Mouse (Mus musculus) ES-Bruce4 (cell line): Measurements from ENCODE around the gene Stk38l. TPM values are rescaled to one million over a fixed set of nuclear protein-coding genes. Genes with fewer than 3 reads are reported as not detected.

Experiments
- H3K27ac ChIP-seq: 2 replicates; pipeline ENCODE4 v1.5.1; 2012; ENCODE audit warnings: low read length, inconsistent platforms; ENCODE audit not compliant: insufficient read depth
- H3K27me3 ChIP-seq: 2 replicates; pipeline ENCODE4 v1.6.1; 2012; ENCODE audit warnings: mild to moderate bottlenecking, low read length, inconsistent platforms; ENCODE audit not compliant: control insufficient read depth, poor library complexity, insufficient read depth, severe bottlenecking
- H3K36me3 ChIP-seq: 2 replicates; pipeline ENCODE4 v1.6.1; 2012; ENCODE audit warnings: inconsistent platforms, mild to moderate bottlenecking, low read length, moderate library complexity; ENCODE audit not compliant: control insufficient read depth, poor library complexity, insufficient read depth, severe bottlenecking
- H3K4me1 ChIP-seq: one replicate; pipeline ENCODE4 v1.8.1; 2011; ENCODE audit warnings: low read length; ENCODE audit not compliant: control insufficient read depth, insufficient read depth
- H3K4me3 ChIP-seq: 2 replicates; pipeline ENCODE4 v1.5.1; 2011; ENCODE audit warnings: low read depth, mild to moderate bottlenecking, low read length
- H3K9ac ChIP-seq: 2 replicates; pipeline ENCODE4 v1.6.1; 2012; ENCODE audit warnings: low read depth, mild to moderate bottlenecking, inconsistent platforms; ENCODE audit not compliant: poor library complexity, severe bottlenecking
- H3K9me3 ChIP-seq: replicated peaks from 2 replicates; pipeline ENCODE4 v1.6.1; 2012; ENCODE audit warnings: mild to moderate bottlenecking, low read length, inconsistent platforms; ENCODE audit not compliant: control insufficient read depth, poor library complexity, insufficient read depth, severe bottlenecking
- CTCF ChIP-seq: IDR thresholded peaks from one replicate; pipeline ENCODE4 v1.8.1; 2011; ENCODE audit warnings: low read depth, low read length
- EP300 ChIP-seq: IDR thresholded peaks from 2 replicates; pipeline ENCODE4 v1.6.1; 2011; ENCODE audit warnings: low read depth, low read length; ENCODE audit not compliant: insufficient read depth
- POLR2A ChIP-seq: IDR thresholded peaks from one replicate; pipeline ENCODE4 v1.8.1; 2011; ENCODE audit warnings: low read length; ENCODE audit not compliant: insufficient read depth
- polyA plus RNA-seq: library from polyadenylated mRNA; stranded (reverse); fragments of >200 nt; gene quantifications from 2 replicates; pipeline ENCODE4 v1.2.4, GENCODE M21; 2011; ENCODE audit warnings: low read depth; ENCODE audit not compliant: missing spikeins, insufficient read depth, insufficient read length

Gene Stk38l
- polyA plus RNA-seq, 1 experiment: 20.3 TPM

GRCm38 (mm10) chr6:146809991-146810390, 85.2 kb downstream of the Stk38l start:
- Histone ChIP-seq H3K4me3 (no peak overlapping the region), H3K36me3 (no peaks in the 10 kb centered on the region; the same call in none of the 2 replicates), H3K9me3 (no peaks in the 10 kb centered on the region), H3K9ac (no peak overlapping the region), H3K27ac (no peak overlapping the region), H3K27me3 (no peaks in the 10 kb centered on the region), H3K4me1 (no peaks in the 10 kb centered on the region)
- TF ChIP-seq POLR2A (no peak), CTCF (no peak), EP300 (no peak)

GRCm38 (mm10) chr6:146813007-146813406, 88.2 kb downstream of the Stk38l start:
- no peak for TF ChIP-seq EP300
- TF ChIP-seq POLR2A: no peak
- TF ChIP-seq CTCF: no peak
- Histone ChIP-seq H3K9ac (no peak overlapping the region), H3K36me3 (no peaks in the 10 kb centered on the region; the same call in none of the 2 replicates), H3K27ac (no peak overlapping the region), H3K4me1 (no peaks in the 10 kb centered on the region), H3K9me3 (peaks cover 4% of the 10 kb centered on the region), H3K4me3 (no peak overlapping the region), H3K27me3 (no peaks in the 10 kb centered on the region)

DNA sequence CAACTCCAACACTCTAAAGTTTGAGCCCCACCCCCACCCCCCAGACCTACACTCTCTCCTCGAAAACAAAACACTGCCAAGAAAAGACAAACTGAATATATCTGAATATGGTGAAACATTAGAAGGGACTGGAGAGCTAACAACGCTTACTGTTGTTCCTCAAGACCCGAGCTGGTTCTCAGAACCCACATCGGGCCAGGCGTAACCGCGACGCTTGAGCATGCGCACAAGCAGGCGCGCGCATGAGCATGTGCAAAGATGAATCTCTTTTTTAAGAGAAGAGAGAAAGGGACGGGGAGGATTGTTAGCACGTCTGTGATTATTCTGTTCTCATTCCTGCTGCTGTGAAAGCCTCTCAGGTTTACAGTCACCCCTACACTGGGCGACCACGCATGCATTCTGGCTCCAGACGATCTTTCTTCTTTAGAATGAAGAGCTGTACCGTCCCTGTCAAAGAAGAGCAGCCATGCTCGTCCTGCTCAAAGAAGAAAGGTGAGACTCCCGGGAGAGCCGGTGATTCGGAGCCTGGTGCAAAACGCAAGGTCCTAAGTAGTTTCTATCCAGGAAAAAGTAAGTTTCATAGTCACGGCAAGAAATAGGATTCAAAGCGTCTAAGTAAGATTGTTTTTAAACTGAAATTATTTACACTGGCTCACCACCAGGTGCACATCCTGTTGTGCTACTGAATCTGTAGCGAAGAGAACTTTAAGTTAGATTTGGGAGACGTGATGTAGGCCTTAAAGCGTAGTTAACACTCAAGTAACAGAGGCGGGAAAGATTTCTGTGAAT, 95.6 kb downstream of the Stk38l start:
- Histone ChIP-seq H3K4me1 (no peaks in the 10 kb centered on the region), H3K27ac (no peak overlapping the region), H3K36me3 (no peaks in the 10 kb centered on the region), H3K4me3 (no peak overlapping the region), H3K9me3 (peaks cover 4% of the 10 kb centered on the region), H3K9ac (no peak overlapping the region), H3K27me3 (no peaks in the 10 kb centered on the region)
- TF ChIP-seq EP300 (no peak), CTCF (no peak), POLR2A (no peak)

DNA sequence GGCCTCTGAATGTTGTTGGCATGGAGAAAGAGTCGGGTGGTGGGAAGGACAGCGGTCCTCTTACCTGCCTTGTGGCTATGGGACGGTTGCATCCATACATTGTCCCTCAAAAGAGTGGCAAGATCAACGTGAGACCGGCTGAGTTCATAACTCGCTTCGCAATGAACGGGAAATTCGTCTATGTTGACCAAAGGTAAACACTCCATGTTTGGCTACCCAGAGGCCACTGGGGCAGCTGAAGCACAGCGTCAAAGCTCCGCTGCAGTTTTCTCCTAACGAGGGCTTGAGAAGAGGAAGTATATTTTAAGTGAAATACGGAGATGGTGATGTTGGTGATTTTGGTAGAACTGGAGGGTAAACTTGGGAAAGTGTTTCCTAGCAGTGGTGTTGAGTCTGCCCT, 97.2 kb downstream of the Stk38l start:
- Histone ChIP-seq H3K27ac (no peak overlapping the region), H3K4me1 (no peaks in the 10 kb centered on the region), H3K9me3 (no peaks in the 10 kb centered on the region; the same call in 1 of the 2 replicates), H3K36me3 (no peaks in the 10 kb centered on the region), H3K27me3 (no peaks in the 10 kb centered on the region), H3K4me3 (no peak overlapping the region), H3K9ac (no peak overlapping the region)
- TF ChIP-seq EP300 (no peak), POLR2A (no peak), CTCF (no peak)

DNA sequence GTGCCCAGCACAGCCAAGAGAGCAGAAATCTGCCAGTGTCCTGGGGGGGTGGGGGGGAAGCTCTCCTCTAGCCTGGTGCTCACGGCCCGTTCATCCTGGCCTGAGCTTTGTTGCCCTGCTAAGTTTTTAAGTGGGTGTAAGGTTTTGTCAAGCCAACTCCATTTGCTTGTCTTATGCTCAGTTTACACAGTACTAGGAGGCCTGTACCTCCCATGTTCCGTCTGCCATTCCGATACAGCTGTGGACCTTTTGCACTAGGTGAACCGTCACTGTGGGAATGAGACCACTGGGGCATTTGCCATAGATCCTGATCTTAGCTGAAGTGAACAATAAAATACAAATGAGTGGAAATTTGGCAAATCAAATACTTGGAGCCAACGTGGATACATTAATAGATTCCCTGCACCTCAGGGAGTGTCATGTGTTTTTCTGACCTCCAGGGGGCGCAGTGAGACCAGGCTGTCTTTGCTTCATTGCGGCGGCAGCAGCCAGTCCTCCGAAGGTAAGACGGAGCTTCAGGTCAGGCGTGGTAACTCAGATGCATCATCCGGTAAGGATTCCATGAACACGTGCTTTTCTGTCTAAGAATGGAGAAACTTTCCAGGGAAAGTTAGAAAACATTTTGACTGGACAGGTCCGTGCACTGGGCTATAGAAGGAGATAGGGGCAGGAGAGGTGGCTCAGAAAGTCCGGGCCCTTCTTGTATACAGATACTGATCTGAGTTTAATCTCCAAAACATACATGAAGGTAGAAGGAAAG, 100.1 kb downstream of the Stk38l start:
- H3K9ac ChIP-seq: no peak overlapping the region
- no peak overlapping the region for H3K27ac ChIP-seq
- H3K36me3 ChIP-seq: no peaks in the 10 kb centered on the region
- H3K27me3 ChIP-seq: no peaks in the 10 kb centered on the region
- peak; percentile 94 for TF ChIP-seq CTCF
- TF ChIP-seq POLR2A: no peak
- no peaks in the 10 kb centered on the region for H3K4me1 ChIP-seq
- H3K4me3 ChIP-seq: no peak overlapping the region
- no peaks in the 10 kb centered on the region for H3K9me3 ChIP-seq

DNA sequence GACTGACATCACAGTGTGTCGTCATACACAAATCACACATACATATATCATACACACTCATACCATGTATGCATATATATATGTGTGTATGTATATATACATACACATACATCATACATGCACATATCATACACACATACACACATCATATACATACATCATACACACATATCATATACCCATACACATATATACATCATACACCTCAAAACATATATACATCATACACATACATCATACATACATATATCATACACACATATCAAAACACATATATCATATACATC, 100.6 kb downstream of the Stk38l start:
- H3K27ac ChIP-seq: no peak overlapping the region

More for the DNA sequence above, 100.6 kb downstream of the Stk38l start:
- Histone ChIP-seq H3K27me3 (no peaks in the 10 kb centered on the region), H3K9ac (no peak overlapping the region), H3K4me1 (no peaks in the 10 kb centered on the region), H3K36me3 (no peaks in the 10 kb centered on the region), H3K9me3 (no peaks in the 10 kb centered on the region), H3K4me3 (no peak overlapping the region)
- no peak for TF ChIP-seq EP300

Other genes starting within 250 kb of the Stk38l start
- 2.0 and 3.6 TPM in 2 replicates for gene Itpr2, start 222.8 kb upstream of the Stk38l start, polyA plus RNA-seq
- gene Fgfr1op2, start 147.8 kb upstream of the Stk38l start, polyA plus RNA-seq: 56.7 and 71.5 TPM in 2 replicates
- gene Ints13, start 147.2 kb upstream of the Stk38l start, polyA plus RNA-seq: 106 and 118 TPM in 2 replicates
- gene Med21, start 82.4 kb upstream of the Stk38l start, polyA plus RNA-seq: 81.7 and 92.1 TPM in 2 replicates
- 39.1 and 46.1 TPM in 2 replicates for gene Tm7sf3, start 82.2 kb upstream of the Stk38l start, polyA plus RNA-seq
- 18.6 and 19.5 TPM in 2 replicates for gene Arntl2, start 71.1 kb downstream of the Stk38l start, polyA plus RNA-seq
- gene Smco2, start 125.1 kb downstream of the Stk38l start, polyA plus RNA-seq: not detected in 2 replicates
- gene Ppfibp1, start 163.5 kb downstream of the Stk38l start, polyA plus RNA-seq: 66.1 and 66.6 TPM in 2 replicates
- not detected in 2 replicates for gene 1700034J05Rik, start 229.4 kb downstream of the Stk38l start, polyA plus RNA-seq